7 mouse cellular contexts compared by ENCODE assay signal in genomic region chr8:71470146-71470912, GRCm38 (mm10). TPM values are rescaled to one million over a fixed set of nuclear protein-coding genes. Genes with fewer than 3 reads are reported as not detected.
DNase-seq lines count a peak whose midpoint lies in the region; ATAC-seq and TF ChIP-seq lines count a peak whose summit lies in the region.

No protein-coding gene starts in this region.

- no peaks in the 10 kb centered on the region for H3K9me3 ChIP-seq in liver, embryonic 11.5 days (ENCODE audit: control insufficient read depth, low read length)
- H3K9me3 ChIP-seq in embryonic facial prominence, embryonic 13.5 days: no peaks in the 10 kb centered on the region
- no peaks in the 10 kb centered on the region for H3K9me3 ChIP-seq in intestine, postnatal 0 days (ENCODE audit: control insufficient read depth)

- peak overlapping the region; percentile 73 for H3K4me3 ChIP-seq in liver, embryonic 11.5 days (ENCODE audit: low read depth, low read length)
- H3K4me3 ChIP-seq in embryonic facial prominence, embryonic 13.5 days: peak overlapping the region; percentile 81
- peak overlapping the region; percentile 69 for H3K4me3 ChIP-seq in intestine, postnatal 0 days (ENCODE audit: low read depth, low read length)
- peak overlapping the region; percentile 81 for H3K4me3 ChIP-seq in olfactory bulb, adult 2 months (ENCODE audit: insufficient read depth, low read depth, low read length)

- peaks cover 15% of the 10 kb centered on the region for H3K4me1 ChIP-seq in liver, embryonic 11.5 days (replicated peaks; ENCODE audit: control insufficient read depth, insufficient read depth, low read length)
- H3K4me1 ChIP-seq in embryonic facial prominence, embryonic 13.5 days: peaks cover 24% of the 10 kb centered on the region
- H3K4me1 ChIP-seq in intestine, postnatal 0 days (replicated peaks; ENCODE audit: control insufficient read depth, insufficient read depth, low read length): peaks cover 3% of the 10 kb centered on the region; the same call in 1 of the 2 replicates
- H3K4me1 ChIP-seq in olfactory bulb, adult 2 months (ENCODE audit: control insufficient read depth, insufficient read depth, low read length): peaks cover 20% of the 10 kb centered on the region

- no peak for TF ChIP-seq CTCF in intestine, postnatal 0 days (IDR thresholded peaks at IDR 0.05; ENCODE audit: low read depth)
- TF ChIP-seq CTCF in olfactory bulb, adult 2 months (IDR thresholded peaks at IDR 0.05; ENCODE audit: insufficient read depth, low read depth, low read length): no peak

- no peaks in the 10 kb centered on the region for H3K27me3 ChIP-seq in liver, embryonic 11.5 days (replicated peaks; ENCODE audit: control insufficient read depth, insufficient read depth, low read length)
- H3K27me3 ChIP-seq in embryonic facial prominence, embryonic 13.5 days: no peaks in the 10 kb centered on the region
- no peaks in the 10 kb centered on the region for H3K27me3 ChIP-seq in intestine, postnatal 0 days (replicated peaks; ENCODE audit: control insufficient read depth, insufficient read depth, low read length)

- TF ChIP-seq POLR2A in olfactory bulb, adult 2 months (IDR thresholded peaks at IDR 0.05; ENCODE audit: insufficient read depth, low read depth, low read length): no peak

- no peak for ATAC-seq in liver, embryonic 11.5 days (replicated peaks; ENCODE audit: low FRiP score)
- ATAC-seq in embryonic facial prominence, embryonic 13.5 days (ENCODE audit: insufficient number of reproducible peaks, insufficient read depth, low FRiP score, low TSS enrichment, low read depth): no peak
- no peak for ATAC-seq in intestine, postnatal 0 days

- 91% methylated on average over 3 of the region's 3 CpGs for WGBS in liver, embryonic 11.5 days
- WGBS in embryonic facial prominence, embryonic 13.5 days: 87% methylated on average over 3 of the region's 3 CpGs
- 83% methylated on average over 3 of the region's 3 CpGs for WGBS in intestine, postnatal 0 days
- 75% methylated on average over 3 of the region's 3 CpGs for WGBS in olfactory bulb, adult 2 months

- peak overlapping the region; percentile 93 for H3K4me2 ChIP-seq in liver, embryonic 11.5 days
- peak overlapping the region; percentile 92 for H3K4me2 ChIP-seq in embryonic facial prominence, embryonic 13.5 days
- peak overlapping the region; percentile 93 for H3K4me2 ChIP-seq in intestine, postnatal 0 days (replicated peaks; ENCODE audit: low read depth)

- H3K9ac ChIP-seq in liver, embryonic 11.5 days (ENCODE audit: low read depth, low read length): peak overlapping the region; percentile 74
- peak overlapping the region; percentile 82 for H3K9ac ChIP-seq in embryonic facial prominence, embryonic 13.5 days
- H3K9ac ChIP-seq in intestine, postnatal 0 days (ENCODE audit: low read depth, low read length): no peak overlapping the region

- H3K36me3 ChIP-seq in liver, embryonic 11.5 days (ENCODE audit: control insufficient read depth, insufficient read depth, low read length): peaks cover 40% of the 10 kb centered on the region
- peaks cover 51% of the 10 kb centered on the region for H3K36me3 ChIP-seq in embryonic facial prominence, embryonic 13.5 days
- peaks cover 31% of the 10 kb centered on the region for H3K36me3 ChIP-seq in intestine, postnatal 0 days (ENCODE audit: control insufficient read depth, insufficient read depth)

- H3K27ac ChIP-seq in liver, embryonic 11.5 days (ENCODE audit: low read depth, low read length): no peak overlapping the region
- H3K27ac ChIP-seq in embryonic facial prominence, embryonic 13.5 days: no peak overlapping the region
- no peak overlapping the region for H3K27ac ChIP-seq in intestine, postnatal 0 days (ENCODE audit: low read depth, low read length)
- no peak overlapping the region for H3K27ac ChIP-seq in olfactory bulb, adult 2 months (ENCODE audit: insufficient read depth, low read depth, low read length)

- no peak for DNase-seq in liver, embryonic 11.5 days (ENCODE audit: low spot score)
- DNase-seq in liver: no peak
- DNase-seq in adipocyte (ENCODE audit: low spot score): no peak
- DNase-seq in adrenal gland, adult 2 months: no peak

RNA-seq across cellular contexts. Expression of gene Dda1, which starts 1.3 kb away (rescaled TPM):
- polyA plus RNA-seq in liver, embryonic 11.5 days (2014; fragmentation: Nextera tagmentation; extraction: Ambion mirVana): 94.1 and 98.2 TPM in 2 replicates
- 109 and 113 TPM in 2 replicates for polyA plus RNA-seq in embryonic facial prominence, embryonic 13.5 days (2015; fragmentation: Nextera tagmentation; extraction: Ambion mirVana)
- polyA plus RNA-seq in intestine, postnatal 0 days (2015; fragmentation: Nextera tagmentation; extraction: Ambion mirVana): 82.8 and 91.7 TPM in 2 replicates
- not detected in 2 replicates for polyA plus RNA-seq in olfactory bulb, adult 2 months (2012; ENCODE audit: insufficient read depth, insufficient read length, low replicate concordance, missing spikeins)
- 10 to 100 TPM; 54.7 to 76.7 TPM for total RNA-seq in adrenal gland, adult 2 months (2021)
- polyA plus RNA-seq in adrenal gland, adult 2 months (2012; rRNA removed): 129 and 149 TPM in 2 replicates

RNA-seq across cellular contexts. Expression of gene Mrpl34, which starts 5.6 kb away (rescaled TPM):
- polyA plus RNA-seq in liver, embryonic 11.5 days (2014; fragmentation: Nextera tagmentation; extraction: Ambion mirVana): 215 and 229 TPM in 2 replicates
- polyA plus RNA-seq in embryonic facial prominence, embryonic 13.5 days (2015; fragmentation: Nextera tagmentation; extraction: Ambion mirVana): 146 and 148 TPM in 2 replicates
- 187 and 190 TPM in 2 replicates for polyA plus RNA-seq in intestine, postnatal 0 days (2015; fragmentation: Nextera tagmentation; extraction: Ambion mirVana)
- not detected in 2 replicates for polyA plus RNA-seq in olfactory bulb, adult 2 months (2012; ENCODE audit: insufficient read depth, insufficient read length, low replicate concordance, missing spikeins)
- total RNA-seq in adrenal gland, adult 2 months (2021): 100 to 1,000 TPM; 130 to 133 TPM
- polyA plus RNA-seq in adrenal gland, adult 2 months (2012; rRNA removed): 230 and 261 TPM in 2 replicates

RNA-seq across cellular contexts. Expression of gene Abhd8, which starts 6.9 kb away (rescaled TPM):
- 20.6 and 21.4 TPM in 2 replicates for polyA plus RNA-seq in liver, embryonic 11.5 days (2014; fragmentation: Nextera tagmentation; extraction: Ambion mirVana)
- 61.4 and 69.5 TPM in 2 replicates for polyA plus RNA-seq in embryonic facial prominence, embryonic 13.5 days (2015; fragmentation: Nextera tagmentation; extraction: Ambion mirVana)
- 15.2 and 15.9 TPM in 2 replicates for polyA plus RNA-seq in intestine, postnatal 0 days (2015; fragmentation: Nextera tagmentation; extraction: Ambion mirVana)
- polyA plus RNA-seq in olfactory bulb, adult 2 months (2012; ENCODE audit: insufficient read depth, insufficient read length, low replicate concordance, missing spikeins): not detected in 2 replicates
- 10 to 100 TPM; 52.1 to 64.4 TPM for total RNA-seq in adrenal gland, adult 2 months (2021)
- polyA plus RNA-seq in adrenal gland, adult 2 months (2012; rRNA removed): 220 and 223 TPM in 2 replicates

RNA-seq across cellular contexts. Expression of gene Ano8, which starts 15.4 kb away (rescaled TPM):
- 0.60 and 0.96 TPM in 2 replicates for polyA plus RNA-seq in liver, embryonic 11.5 days (2014; fragmentation: Nextera tagmentation; extraction: Ambion mirVana)
- polyA plus RNA-seq in embryonic facial prominence, embryonic 13.5 days (2015; fragmentation: Nextera tagmentation; extraction: Ambion mirVana): 2.2 and 3.0 TPM in 2 replicates
- 0.54 and 0.74 TPM in 2 replicates for polyA plus RNA-seq in intestine, postnatal 0 days (2015; fragmentation: Nextera tagmentation; extraction: Ambion mirVana)
- not detected in 2 replicates for polyA plus RNA-seq in olfactory bulb, adult 2 months (2012; ENCODE audit: insufficient read depth, insufficient read length, low replicate concordance, missing spikeins)
- 10 to 100 TPM in 1 of 2 experiments, 1 to 10 TPM in 1; 9.9 to 16.4 TPM for total RNA-seq in adrenal gland, adult 2 months (2021)
- 44.9 and 54.6 TPM in 2 replicates for polyA plus RNA-seq in adrenal gland, adult 2 months (2012; rRNA removed)

RNA-seq across cellular contexts. Expression of gene Gtpbp3, which starts 17.6 kb away (rescaled TPM):
- polyA plus RNA-seq in liver, embryonic 11.5 days (2014; fragmentation: Nextera tagmentation; extraction: Ambion mirVana): 9.5 and 10.4 TPM in 2 replicates
- 22.4 and 23.5 TPM in 2 replicates for polyA plus RNA-seq in embryonic facial prominence, embryonic 13.5 days (2015; fragmentation: Nextera tagmentation; extraction: Ambion mirVana)
- 6.3 and 6.6 TPM in 2 replicates for polyA plus RNA-seq in intestine, postnatal 0 days (2015; fragmentation: Nextera tagmentation; extraction: Ambion mirVana)
- not detected in 2 replicates for polyA plus RNA-seq in olfactory bulb, adult 2 months (2012; ENCODE audit: insufficient read depth, insufficient read length, low replicate concordance, missing spikeins)
- total RNA-seq in adrenal gland, adult 2 months (2021): 10 to 100 TPM; 15.6 to 26.7 TPM
- polyA plus RNA-seq in adrenal gland, adult 2 months (2012; rRNA removed): 58.3 and 77.4 TPM in 2 replicates

Comparison
In these comparisons a context has a peak if more than half of its experiments do, and no peak if none do; other contexts are left out.
1. RNA of gene Mrpl34, which starts 5.6 kb away (polyA plus RNA-seq): 230 to 261 TPM in adrenal gland, adult 2 months, 215 to 229 TPM in liver, embryonic 11.5 days, 187 to 190 TPM in intestine, postnatal 0 days and 146 to 148 TPM in embryonic facial prominence, embryonic 13.5 days; not detected in olfactory bulb, adult 2 months; every median in the first group is over 100 times any median in the second.
2. Peak in every context shown above with its lines, with median percentiles within 50 percentile points of each other: H3K4me2 ChIP-seq and H3K4me3 ChIP-seq.